In genomic region chr15:77412695-77413094, GRCm38 (mm10) we compare ENCODE assay signal across 17 mouse cellular contexts. TPM values are rescaled to one million over a fixed set of nuclear protein-coding genes. Genes with fewer than 3 reads are reported as not detected.
DNase-seq lines count a peak whose midpoint lies in the region; ATAC-seq and TF ChIP-seq lines count a peak whose summit lies in the region.
"Not testable (repeated sequence)": the region's sequence is repeated elsewhere in the genome, so short reads cannot be mapped to it uniquely, and the experiment has no call there.
"Had no signal": no experiment of that assay in that cellular context is flagged by ENCODE, and none has a peak within 500 bp of the region (broad histone marks: within the 10 kb centered on the region; RNA-seq: fewer than 3 reads in every experiment).

No protein-coding gene starts in this region.

- not testable (repeated sequence) for H3K27ac ChIP-seq in heart, adult 2 months; intestine, postnatal 0 days (ENCODE audit: low read depth, low read length); liver, postnatal 0 days (ENCODE audit: low read depth); midbrain, embryonic 11.5 days (ENCODE audit: low read depth, low read length)

- H3K4me3 ChIP-seq in heart, adult 2 months; intestine, postnatal 0 days (ENCODE audit: low read depth, low read length); liver, postnatal 0 days (ENCODE audit: low read depth, low read length); midbrain, embryonic 11.5 days (ENCODE audit: low read depth, low read length): not testable (repeated sequence)

- not testable (repeated sequence) for H3K9ac ChIP-seq in heart, adult 2 months (ENCODE audit: low read depth, low read length); intestine, postnatal 0 days (ENCODE audit: low read depth, low read length); liver, postnatal 0 days (replicated peaks); midbrain, embryonic 11.5 days (ENCODE audit: low read length)

- not testable (repeated sequence) for ATAC-seq in intestine, postnatal 0 days; liver, postnatal 0 days; midbrain, embryonic 11.5 days (ENCODE audit: low FRiP score)

- H3K4me1 ChIP-seq in heart, adult 2 months (ENCODE audit: control insufficient read depth, insufficient read depth, low read length); intestine, postnatal 0 days (replicated peaks; ENCODE audit: control insufficient read depth, insufficient read depth, low read length); liver, postnatal 0 days (ENCODE audit: insufficient read depth); midbrain, embryonic 11.5 days (ENCODE audit: control insufficient read depth, insufficient read depth, low read length): not testable (repeated sequence)

- not testable (repeated sequence) for H3K9me3 ChIP-seq in intestine, postnatal 0 days (ENCODE audit: control insufficient read depth); liver, postnatal 0 days (ENCODE audit: low read length); midbrain, embryonic 11.5 days (ENCODE audit: control insufficient read depth, low read length)

- not testable (repeated sequence) for H3K27me3 ChIP-seq in heart, adult 2 months (ENCODE audit: control insufficient read depth, insufficient read depth, low read length); intestine, postnatal 0 days (replicated peaks; ENCODE audit: control insufficient read depth, insufficient read depth, low read length); liver, postnatal 0 days (ENCODE audit: insufficient read depth, low read length); midbrain, embryonic 11.5 days (ENCODE audit: control insufficient read depth, insufficient read depth, low read length)

- 22% methylated on average over 4 of the region's 4 CpGs for WGBS in heart, adult 2 months
- 18% methylated on average over 4 of the region's 4 CpGs for WGBS in intestine, postnatal 0 days
- 24% methylated on average over 3 of the region's 4 CpGs for WGBS in liver, postnatal 0 days (ENCODE audit: insufficient replicate concordance)
- 31% methylated on average over 4 of the region's 4 CpGs for WGBS in midbrain, embryonic 11.5 days

- intact Hi-C loops in heart, adult 2 months (cut with DNase I), result not testable (repeated sequence)

- peak; percentile 58 for TF ChIP-seq CTCF in heart, adult 2 months (IDR thresholded peaks at IDR 0.05)
- peak; percentile 65 for TF ChIP-seq CTCF in intestine, postnatal 0 days (IDR thresholded peaks at IDR 0.05; ENCODE audit: low read depth)
- peak; percentile 48 for TF ChIP-seq CTCF in liver, postnatal 0 days (IDR thresholded peaks at IDR 0.05; ENCODE audit: low read depth)

- H3K4me2 ChIP-seq in intestine, postnatal 0 days (replicated peaks; ENCODE audit: low read depth); liver, postnatal 0 days (ENCODE audit: low read depth, low read length); midbrain, embryonic 11.5 days: not testable (repeated sequence)

- TF ChIP-seq POLR2A in heart, adult 2 months (IDR thresholded peaks at IDR 0.05; ENCODE audit: insufficient read depth, low read depth, low read length), result not testable (repeated sequence)

- TF ChIP-seq EP300 in heart, adult 2 months (IDR thresholded peaks at IDR 0.05; ENCODE audit: insufficient read depth, low read depth, low read length); liver, postnatal 0 days (IDR thresholded peaks at IDR 0.05; ENCODE audit: low read depth): not testable (repeated sequence)

- not testable (repeated sequence) for H3K79me2 ChIP-seq in heart, adult 2 months (replicated peaks; ENCODE audit: control insufficient read depth, insufficient read depth, low read length)

- H3K36me3 ChIP-seq in heart, adult 2 months (ENCODE audit: control insufficient read depth, insufficient read depth, low read length); intestine, postnatal 0 days (ENCODE audit: control insufficient read depth, insufficient read depth); liver, postnatal 0 days (replicated peaks; ENCODE audit: insufficient read depth, low read length); midbrain, embryonic 11.5 days (ENCODE audit: control insufficient read depth, insufficient read depth, low read length): not testable (repeated sequence)

- DNase-seq in A20 (ENCODE audit: low read depth, low spot score), result peak; percentile 14
- peak; percentile 27 for DNase-seq in R1 (ENCODE audit: low read depth, low spot score)
- DNase-seq in embryo, embryonic 10.5 days (ENCODE audit: low spot score), result peak; percentile 20
- DNase-seq in heart, adult 2 months; liver, postnatal 0 days: not testable (repeated sequence)
- DNase-seq in midbrain, embryonic 11.5 days (ENCODE audit: low spot score, missing footprints), result peak; percentile 84

RNA-seq across cellular contexts. Expression of gene Apol9a, which starts 1.8 kb away (rescaled TPM):
- total RNA-seq in heart, adult 2 months (2021), result under 1 TPM; 0.27 to 0.39 TPM
- 0.73 and 1.00 TPM in 2 replicates for polyA plus RNA-seq in heart, adult 2 months (2012; rRNA removed)
- 26.2 and 33.1 TPM in 2 replicates for polyA plus RNA-seq in intestine, postnatal 0 days (2015; fragmentation: Nextera tagmentation; extraction: Ambion mirVana)
- 0.34 and 0.81 TPM in 2 replicates for polyA plus RNA-seq in liver, postnatal 0 days (2015; fragmentation: Nextera tagmentation; extraction: Ambion mirVana)
- polyA plus RNA-seq in midbrain, embryonic 11.5 days (2014; fragmentation: Nextera tagmentation; extraction: Ambion mirVana), result not detected in 2 replicates
- total RNA-seq: layer of hippocampus, adult 18-20 months had no signal
- polyA plus RNA-seq: forebrain, embryonic 13.5 days; kidney, embryonic 16.5 days; liver, embryonic 11.5 days; midbrain, embryonic 10.5 days had no signal

RNA-seq across cellular contexts. Expression of gene Apol7a, which starts 13.8 kb away (rescaled TPM):
- total RNA-seq in heart, adult 2 months (2021), result under 1 TPM in 1 of 2 experiments, not detected in 1; 0.13 TPM
- polyA plus RNA-seq in heart, adult 2 months (2012; rRNA removed), result 0.23 and 0.29 TPM in 2 replicates
- 30.9 and 31.4 TPM in 2 replicates for polyA plus RNA-seq in intestine, postnatal 0 days (2015; fragmentation: Nextera tagmentation; extraction: Ambion mirVana)
- 17.6 and 20.8 TPM in 2 replicates for polyA plus RNA-seq in liver, postnatal 0 days (2015; fragmentation: Nextera tagmentation; extraction: Ambion mirVana)
- polyA plus RNA-seq in midbrain, embryonic 11.5 days (2014; fragmentation: Nextera tagmentation; extraction: Ambion mirVana), result not detected in 2 replicates
- total RNA-seq: adrenal gland, postnatal 25 days; layer of hippocampus, adult 18-20 months; left cerebral cortex, postnatal 4 days had no signal
- polyA plus RNA-seq: forebrain, embryonic 13.5 days; liver, embryonic 11.5 days; midbrain, embryonic 10.5 days had no signal

RNA-seq across cellular contexts. Expression of gene Apol7b, which starts 34.6 kb away (rescaled TPM):
- under 1 TPM; 0.21 to 0.43 TPM for total RNA-seq in heart, adult 2 months (2021)
- polyA plus RNA-seq in heart, adult 2 months (2012; rRNA removed), result 0.10 TPM in 1 of 2 replicates, not detected in the other
- 0.21 TPM in 1 of 2 replicates, not detected in the other for polyA plus RNA-seq in intestine, postnatal 0 days (2015; fragmentation: Nextera tagmentation; extraction: Ambion mirVana)
- not detected in 2 replicates for polyA plus RNA-seq in liver, postnatal 0 days (2015; fragmentation: Nextera tagmentation; extraction: Ambion mirVana)
- not detected in 2 replicates for polyA plus RNA-seq in midbrain, embryonic 11.5 days (2014; fragmentation: Nextera tagmentation; extraction: Ambion mirVana)
- total RNA-seq: adrenal gland, postnatal 25 days; layer of hippocampus, adult 18-20 months; left cerebral cortex, postnatal 4 days; neutrophil, adult 5-6 weeks had no signal
- polyA plus RNA-seq: C2C12; forebrain, embryonic 13.5 days; heart, embryonic 12.5 days; liver, embryonic 11.5 days; midbrain, embryonic 10.5 days had no signal

Comparison
In these comparisons a context has a peak if more than half of its experiments do, and no peak if none do; other contexts are left out.
1. RNA of gene Apol9a, which starts 1.8 kb away (polyA plus RNA-seq): 26.2 to 33.1 TPM in intestine, postnatal 0 days; 0.73 to 1.00 TPM in heart, adult 2 months, 0.34 to 0.81 TPM in liver, postnatal 0 days and not detected in midbrain, embryonic 11.5 days; every median in the first group is over 10 times any median in the second.
2. RNA of gene Apol7a, which starts 13.8 kb away (polyA plus RNA-seq): 30.9 to 31.4 TPM in intestine, postnatal 0 days and 17.6 to 20.8 TPM in liver, postnatal 0 days; 0.23 to 0.29 TPM in heart, adult 2 months and not detected in midbrain, embryonic 11.5 days; every median in the first group is over 10 times any median in the second.
3. Peak in every context shown above with its lines, with median percentiles within 50 percentile points of each other: CTCF ChIP-seq.